Mouse (Mus musculus) heart, adult 2 months (tissue): Measurements from ENCODE around the gene Ankrd13d.

ENCODE experiments used
- CTCF ChIP-seq: fragments of 200-600 bp; IDR thresholded peaks from 2 replicates; pipeline ENCODE4 v1.8.1; 2022; ENCODE audit warnings: antibody characterized with exemption, mild to moderate bottlenecking, moderate library complexity
- EP300 ChIP-seq: fragments of 200-500 bp; IDR thresholded peaks from 2 replicates; pipeline ENCODE4 v1.6.1; 2011; ENCODE audit warnings: low read depth, low read length, control low read depth; ENCODE audit not compliant: insufficient read depth
- POLR2A ChIP-seq: fragments of 200-500 bp; IDR thresholded peaks from 2 replicates; pipeline ENCODE4 v1.6.1; 2011; ENCODE audit warnings: mild to moderate bottlenecking, low read depth, low read length, control low read depth; ENCODE audit not compliant: insufficient read depth

- no peak for TF ChIP-seq CTCF
- no peak for TF ChIP-seq EP300
- no peak for TF ChIP-seq POLR2A
Observed at GRCm38 (mm10) chr19:4304251-4304821, 21.4 kb upstream of the Ankrd13d start.
